Mouse (Mus musculus) mesoderm, embryonic 11.5 days (tissue): ENCODE measurements at regions not wholly inside any gene's neighbourhood (a gene's known extent, or its start where the extent isn't known, plus 50 kb on each side); places are given as distances from the start of the nearest gene placed in this dataset.

Source experiments
- DNase-seq: peaks from one replicate; pipeline ENCODE4 v3.0.0-alpha.2; 2012; ENCODE audit warnings: low read depth, low spot score

DNA sequence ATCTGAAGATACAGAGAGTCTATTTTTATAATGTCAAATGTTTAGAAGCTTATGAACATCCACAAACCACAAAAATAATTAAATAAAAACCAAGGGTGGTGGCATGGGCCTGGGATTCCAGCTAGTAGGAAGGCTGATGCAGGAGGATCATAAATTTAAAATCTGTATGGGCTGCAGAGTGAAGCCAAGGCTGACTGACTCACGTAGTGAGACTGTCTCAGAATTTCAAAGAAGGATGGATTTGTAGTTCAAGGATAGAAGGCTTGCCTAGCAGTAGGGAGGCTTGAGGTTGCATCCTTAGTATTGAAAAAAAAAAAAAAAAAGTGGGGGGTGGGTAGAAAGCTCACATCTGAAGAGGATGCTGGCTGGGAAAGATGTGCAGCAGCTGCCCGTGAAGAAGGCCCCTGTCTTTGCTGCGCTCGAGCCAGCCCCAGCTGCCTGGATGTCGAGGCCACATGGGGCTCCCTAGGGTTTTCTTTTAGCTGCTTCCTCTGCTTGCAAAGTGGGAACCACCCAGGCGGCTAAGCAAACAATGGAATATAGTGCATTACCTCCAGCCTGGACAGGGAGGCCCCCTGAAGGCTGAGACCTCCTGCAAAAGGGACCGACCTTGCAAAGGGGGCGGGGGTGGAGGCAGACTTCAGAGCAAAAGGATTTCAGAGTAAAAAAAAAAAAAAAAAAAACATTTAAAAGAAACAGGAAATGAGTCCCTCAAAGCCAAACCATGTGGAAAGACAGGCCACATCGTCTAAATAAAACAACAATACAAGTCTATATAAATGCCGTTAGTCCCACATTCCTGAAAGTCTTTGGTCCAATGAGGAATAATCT, 101.3 kb downstream of the Tmco5 start:
- peak; percentile 69 for DNase-seq

DNA sequence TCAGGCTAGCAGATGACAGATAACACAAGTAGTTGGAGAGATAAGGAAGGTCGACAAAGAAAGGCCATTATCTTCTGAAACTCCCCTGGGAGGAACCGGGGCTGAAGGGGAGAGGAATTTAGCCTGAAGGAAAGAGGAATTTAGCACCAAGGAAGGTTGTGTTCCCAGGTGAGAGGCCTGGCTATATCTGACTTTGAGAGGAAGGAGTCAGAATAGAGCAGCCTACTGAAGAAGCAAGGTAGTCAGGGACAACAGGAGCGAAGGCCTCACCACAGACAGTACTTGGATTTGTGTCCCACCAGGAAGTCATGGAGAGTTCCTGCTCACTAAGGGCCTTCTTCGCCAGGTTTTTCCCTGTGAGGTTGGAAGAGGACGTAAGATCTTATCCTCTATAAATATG, 102.2 kb downstream of the Tmco5 start:
- DNase-seq, result no peak

DNA sequence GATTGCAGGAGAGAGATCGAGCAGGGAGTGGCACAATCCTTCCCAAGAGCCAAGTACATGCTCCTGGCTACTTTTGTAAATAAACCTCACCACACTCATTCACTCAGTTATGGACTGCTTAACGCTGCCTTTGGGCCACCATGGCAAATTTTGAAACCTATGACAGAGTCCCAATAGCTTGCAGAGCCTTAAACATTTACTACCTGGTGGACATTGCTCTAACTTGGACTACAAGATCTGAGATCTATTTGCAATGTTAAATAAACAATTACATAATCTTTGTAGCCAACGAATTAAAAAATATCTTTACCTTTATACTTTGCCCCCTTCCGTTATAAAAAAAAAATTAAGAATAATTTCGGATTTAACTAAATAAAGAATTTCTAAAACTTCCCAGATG, 104.9 kb downstream of the Tmco5 start:
- no peak for DNase-seq

DNA sequence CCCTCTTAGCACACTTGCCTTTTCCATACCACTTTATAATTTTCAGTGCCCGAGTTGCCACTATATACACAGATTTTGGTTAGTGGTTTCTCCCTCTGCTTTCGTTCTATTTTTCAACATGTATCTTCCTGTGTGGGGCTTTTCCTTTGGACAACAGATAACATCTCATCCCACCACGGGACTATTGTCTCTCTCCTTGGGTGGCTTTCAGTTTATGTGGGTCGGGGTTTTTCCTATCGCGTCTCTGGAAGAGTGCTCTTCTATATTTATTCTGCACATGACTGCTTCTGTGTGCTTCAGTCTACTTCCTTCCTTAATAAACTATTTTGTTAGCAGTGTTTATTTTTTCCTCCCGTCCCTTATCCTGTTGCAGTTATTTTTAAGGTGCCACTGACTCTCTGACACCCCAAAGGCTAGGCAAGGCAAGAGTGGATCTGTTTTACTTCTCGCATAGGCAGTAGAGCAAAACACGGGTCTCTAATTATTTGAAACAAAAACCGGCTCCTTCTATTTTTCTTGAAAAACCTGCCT, 105.4 kb downstream of the Tmco5 start:
- DNase-seq, result no peak

DNA sequence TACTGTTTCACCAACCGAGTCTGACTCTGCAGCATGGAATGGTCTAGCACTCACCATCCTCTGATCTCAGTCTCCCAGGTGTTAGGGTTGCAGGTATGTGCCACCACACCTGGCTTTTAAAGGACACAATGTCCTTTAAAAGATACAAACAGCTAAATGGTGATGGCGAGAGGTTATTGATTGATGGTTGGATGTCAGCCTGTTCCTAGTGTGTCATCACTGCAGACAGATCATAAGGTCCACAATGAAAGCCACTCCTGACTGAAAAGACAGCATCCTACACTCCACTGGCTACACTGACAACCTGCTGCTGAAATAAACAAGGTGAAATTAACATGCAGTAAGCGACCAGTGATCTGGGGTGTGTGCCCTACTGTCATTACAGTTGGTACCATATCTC, 106.1 kb downstream of the Tmco5 start:
- DNase-seq, result no peak

DNA sequence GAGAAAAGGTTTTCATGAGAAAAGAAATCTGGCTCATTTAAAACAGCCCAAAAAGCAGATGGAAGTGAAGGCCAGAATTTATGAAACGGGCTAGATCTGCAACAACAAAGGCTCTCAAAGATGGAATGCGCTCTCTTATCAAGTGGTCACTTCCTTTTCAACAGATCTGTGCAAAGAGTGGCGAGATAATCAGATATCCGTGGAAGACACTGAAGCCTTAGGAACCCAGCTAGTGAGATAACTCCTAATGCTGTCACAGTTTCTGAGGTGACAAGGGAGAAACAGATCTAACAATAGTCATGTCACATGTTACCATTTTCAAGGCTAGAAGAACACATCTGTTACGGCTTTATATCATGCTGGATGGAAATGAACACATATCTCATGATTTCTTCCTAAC, 107.1 kb downstream of the Tmco5 start:
- no peak for DNase-seq

DNA sequence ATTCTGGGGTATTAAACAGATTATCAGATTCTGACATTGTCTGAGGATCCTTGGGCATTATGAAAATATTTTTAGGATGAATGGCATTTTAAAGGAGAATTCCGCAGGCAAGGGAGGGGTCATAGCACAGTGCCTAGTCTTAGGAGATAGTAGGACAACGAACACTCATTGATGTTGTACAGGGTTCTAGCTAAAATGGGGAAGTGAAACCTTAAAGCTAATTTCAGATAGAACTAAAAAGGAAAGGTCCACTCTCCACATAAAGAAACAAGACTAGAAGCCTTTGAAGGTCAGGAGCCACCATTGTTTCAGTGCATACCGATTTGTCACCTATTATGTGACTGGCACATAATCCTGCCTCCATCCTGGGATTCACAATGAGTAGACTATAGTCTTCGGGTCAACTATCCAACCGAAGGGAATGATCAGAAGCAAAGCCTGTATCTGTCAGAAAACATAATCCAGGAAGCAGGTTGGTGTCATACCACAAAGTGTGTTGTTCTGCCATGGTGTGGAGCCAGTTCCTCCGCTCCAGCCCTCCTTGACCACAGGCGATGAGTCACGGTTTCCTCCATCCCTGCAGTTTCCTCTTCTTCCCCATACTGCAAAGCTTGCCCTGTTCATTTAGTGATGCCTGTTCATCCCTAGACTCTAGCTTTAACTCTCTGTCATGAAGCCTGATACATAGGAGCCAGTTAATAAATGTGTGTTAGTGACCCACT, 110.6 kb downstream of the Tmco5 start:
- DNase-seq, result no peak

DNA sequence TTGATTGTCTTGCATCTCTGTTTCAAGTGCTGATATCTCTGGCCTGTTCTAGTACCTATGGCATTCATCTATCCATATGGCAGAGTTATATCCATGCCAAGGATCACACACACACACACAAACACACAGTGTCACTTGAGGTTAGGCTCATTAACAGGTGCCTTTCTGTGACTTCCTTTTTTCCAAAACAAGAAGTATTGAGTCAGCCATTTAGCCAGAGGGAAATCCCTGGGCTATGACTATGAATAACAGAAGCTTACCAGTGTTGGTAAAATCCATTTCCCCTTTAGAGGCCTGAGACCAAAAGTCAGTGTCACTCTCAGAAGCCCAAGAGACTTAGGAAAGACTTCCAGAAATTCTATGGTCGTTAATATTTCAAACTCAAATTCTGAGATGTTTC, 111.6 kb downstream of the Tmco5 start:
- DNase-seq, result no peak

DNA sequence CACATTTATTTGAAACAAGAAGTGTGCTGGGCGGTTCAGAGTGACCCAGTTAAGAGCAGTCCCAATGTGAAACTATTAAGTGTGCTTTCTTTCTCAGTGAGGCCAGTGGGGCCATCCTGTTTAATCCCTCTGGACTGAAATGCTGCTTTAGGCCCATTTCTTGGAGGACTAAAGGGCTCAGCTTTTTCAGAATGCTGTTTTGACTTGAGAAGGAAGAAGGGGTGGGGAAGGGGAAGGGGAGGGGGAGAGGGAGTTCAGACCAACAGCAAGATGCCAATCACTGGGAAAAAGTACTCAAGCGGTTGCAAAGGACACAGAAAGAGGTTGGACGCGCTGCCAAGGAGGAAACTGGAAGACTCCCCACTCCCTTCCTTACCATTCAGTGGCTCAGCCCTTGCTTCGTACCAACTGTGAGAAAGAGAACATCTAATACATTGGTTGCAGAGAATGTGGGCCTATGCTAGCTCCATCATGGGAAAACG, 113.1 kb downstream of the Tmco5 start:
- no peak for DNase-seq

DNA sequence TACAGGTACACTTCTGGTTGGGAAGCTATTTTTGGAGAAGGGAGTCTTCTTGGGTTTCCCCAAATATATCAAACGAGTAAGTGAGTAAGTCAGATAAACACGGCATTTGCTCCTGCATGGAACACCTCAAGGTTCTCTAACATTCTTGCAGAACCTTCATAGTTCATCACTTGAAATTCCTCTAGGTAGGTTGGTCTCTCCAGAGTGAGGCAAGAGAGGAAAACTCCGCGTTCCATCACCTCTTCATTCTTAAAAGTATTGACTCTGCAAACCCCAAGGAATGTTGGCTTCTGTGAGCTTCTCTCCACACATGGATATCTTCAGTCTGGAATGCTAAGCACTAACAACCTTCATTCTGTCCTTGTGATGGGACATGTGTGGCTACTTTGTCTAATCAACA, 115.2 kb downstream of the Tmco5 start:
- no peak for DNase-seq

DNA sequence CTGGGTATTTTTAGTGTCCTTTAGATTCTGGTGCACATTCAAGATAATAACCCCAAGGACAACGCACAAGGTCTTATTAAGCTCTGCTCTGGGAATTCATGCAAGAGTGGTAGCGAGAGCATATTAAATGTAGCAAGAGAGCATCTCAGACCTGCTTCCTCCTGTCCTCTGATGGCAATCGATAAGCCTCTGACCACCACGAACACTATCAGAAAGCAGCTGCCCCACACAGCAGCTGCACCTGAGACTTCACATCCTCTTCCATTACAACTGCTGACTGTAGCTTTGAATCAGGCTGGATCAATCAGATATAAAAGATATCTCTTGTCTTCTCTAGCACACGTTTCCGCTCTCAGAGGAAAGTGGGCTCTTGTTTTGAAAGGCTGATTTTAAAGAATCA, 117.8 kb downstream of the Tmco5 start:
- no peak for DNase-seq

DNA sequence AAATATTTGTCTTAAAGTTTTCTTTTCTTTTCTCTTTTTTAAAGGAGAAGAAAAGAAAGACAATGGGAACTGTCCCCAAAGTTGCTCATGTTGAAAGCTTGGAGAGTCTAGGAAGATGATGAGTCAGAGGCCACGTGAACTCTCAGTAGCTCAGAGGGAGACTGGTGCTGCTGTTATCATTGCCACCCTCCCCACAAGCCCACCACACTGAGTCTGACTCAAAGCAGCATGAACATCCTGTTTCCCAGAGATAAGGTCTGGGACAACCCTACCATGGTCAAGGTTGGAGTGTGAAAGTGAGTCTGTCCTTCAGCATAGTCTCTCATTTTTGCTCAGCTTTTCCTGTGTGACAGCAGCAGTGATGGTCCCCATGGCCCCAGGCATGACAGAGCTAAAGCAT, 120.3 kb downstream of the Tmco5 start:
- DNase-seq, result no peak

DNA sequence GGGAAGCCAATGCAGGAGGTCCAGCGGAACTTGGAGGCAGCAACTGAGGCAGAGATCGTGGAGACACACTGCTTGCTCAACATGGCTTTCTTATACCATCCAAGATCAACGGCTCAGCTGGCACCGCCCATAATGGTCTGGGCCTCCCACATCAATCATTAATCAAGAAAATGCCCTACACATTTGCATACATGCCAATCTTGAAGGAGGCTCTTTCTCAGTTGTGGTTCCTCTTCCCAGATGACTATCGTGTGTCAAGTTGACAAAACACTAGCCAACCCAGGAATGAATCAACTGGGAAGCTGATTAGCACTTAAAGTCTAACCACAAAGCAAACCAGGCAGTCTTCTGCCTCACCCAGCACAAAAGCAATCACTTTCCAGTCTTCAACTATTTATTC, 121.1 kb downstream of the Tmco5 start:
- DNase-seq, result no peak

DNA sequence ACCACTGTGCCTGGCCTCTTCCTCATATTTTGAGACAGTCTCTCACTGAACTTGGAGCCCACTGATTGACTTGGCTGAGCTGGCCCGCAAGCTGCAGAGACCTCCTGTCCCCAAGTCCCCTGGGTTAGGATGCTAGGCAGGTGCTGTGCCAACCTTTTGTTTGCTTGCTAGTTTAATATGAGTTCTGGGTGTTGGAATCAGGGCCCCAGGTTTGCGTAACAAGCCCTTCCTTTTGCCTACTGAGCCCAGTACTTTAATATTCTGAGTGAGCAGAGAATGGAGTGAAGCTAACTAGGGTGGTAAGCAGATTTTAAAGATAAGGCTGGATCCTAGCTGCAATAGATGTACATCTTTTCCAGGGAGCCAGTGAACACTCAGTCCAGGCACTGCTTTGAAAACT, 117.2 kb upstream of the Spred1 start:
- DNase-seq, result no peak

DNA sequence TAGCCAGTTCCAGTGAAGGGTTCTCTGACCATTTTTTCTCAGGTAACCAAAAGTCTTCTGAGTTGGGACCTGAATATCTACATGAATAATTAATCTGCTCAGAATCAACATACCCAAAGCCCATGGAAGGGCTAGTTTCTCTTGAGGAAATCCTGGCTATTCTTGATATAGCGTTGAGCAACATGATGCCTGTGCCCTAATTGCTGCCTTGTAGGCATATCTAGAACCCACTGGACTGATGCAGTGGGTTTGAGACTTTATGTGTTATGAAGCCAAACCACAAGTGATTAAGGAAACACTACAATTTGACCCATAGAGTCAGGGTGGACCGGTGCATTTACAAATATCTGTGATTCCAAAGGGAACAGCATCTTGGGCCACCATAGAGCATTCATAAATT, 114.3 kb upstream of the Spred1 start:
- DNase-seq, result no peak

DNA sequence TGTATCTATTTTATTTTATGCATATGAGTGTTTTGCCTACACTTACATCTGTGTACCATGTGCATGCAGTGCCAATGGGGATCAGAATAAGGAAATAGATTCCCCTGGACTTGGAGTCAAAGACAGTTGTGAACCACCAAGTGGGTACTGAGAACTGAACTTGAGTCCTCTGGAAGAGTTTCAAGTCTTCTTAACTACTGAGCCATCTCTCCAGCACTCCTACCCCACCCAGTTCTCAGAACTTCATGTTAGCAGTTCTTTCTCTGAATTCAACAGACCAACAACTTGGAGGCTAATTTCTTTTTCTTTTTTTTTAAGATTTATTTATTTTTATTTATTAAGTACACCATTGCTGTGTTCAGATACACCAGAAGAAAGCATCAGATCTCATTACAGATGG, 112.3 kb upstream of the Spred1 start:
- no peak for DNase-seq

DNA sequence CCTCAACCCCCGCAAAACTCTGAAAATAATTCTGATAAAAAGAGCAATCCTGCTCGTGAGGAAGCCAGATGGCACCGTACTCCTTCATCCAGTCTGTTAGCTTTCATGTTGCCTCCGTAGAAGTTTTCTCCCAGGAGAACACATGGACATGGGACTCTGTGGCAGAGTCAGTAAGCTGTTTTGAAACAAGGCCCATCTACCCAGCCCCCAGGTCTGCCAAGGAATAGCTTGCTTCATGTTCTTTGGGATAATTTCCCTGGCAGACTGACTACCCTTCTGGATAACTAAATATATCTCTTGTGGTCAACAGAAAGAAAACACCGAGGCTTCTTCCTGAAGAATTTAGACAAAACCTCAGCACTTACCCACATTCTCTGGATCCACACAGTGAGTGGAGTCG, 111.2 kb upstream of the Spred1 start:
- DNase-seq, result no peak

DNA sequence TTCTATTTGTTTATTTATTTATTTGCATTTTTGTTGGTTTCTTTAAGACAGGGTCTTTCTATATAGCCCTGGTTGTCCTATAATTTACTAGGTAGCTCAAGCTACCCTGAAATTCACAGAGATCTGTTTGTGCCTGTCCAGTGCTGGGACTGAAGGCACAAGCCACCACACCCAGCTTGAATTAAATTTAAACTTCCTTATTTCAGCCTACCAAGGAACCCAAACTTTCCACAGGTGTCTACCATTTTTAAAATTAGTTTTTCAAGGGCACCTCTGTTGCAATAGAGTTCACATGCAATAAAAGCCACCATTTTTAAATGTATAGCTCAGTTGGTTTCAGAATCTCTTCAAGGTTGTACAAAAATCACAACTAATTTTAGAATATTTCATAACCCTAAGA, 110.2 kb upstream of the Spred1 start:
- DNase-seq, result no peak

DNA sequence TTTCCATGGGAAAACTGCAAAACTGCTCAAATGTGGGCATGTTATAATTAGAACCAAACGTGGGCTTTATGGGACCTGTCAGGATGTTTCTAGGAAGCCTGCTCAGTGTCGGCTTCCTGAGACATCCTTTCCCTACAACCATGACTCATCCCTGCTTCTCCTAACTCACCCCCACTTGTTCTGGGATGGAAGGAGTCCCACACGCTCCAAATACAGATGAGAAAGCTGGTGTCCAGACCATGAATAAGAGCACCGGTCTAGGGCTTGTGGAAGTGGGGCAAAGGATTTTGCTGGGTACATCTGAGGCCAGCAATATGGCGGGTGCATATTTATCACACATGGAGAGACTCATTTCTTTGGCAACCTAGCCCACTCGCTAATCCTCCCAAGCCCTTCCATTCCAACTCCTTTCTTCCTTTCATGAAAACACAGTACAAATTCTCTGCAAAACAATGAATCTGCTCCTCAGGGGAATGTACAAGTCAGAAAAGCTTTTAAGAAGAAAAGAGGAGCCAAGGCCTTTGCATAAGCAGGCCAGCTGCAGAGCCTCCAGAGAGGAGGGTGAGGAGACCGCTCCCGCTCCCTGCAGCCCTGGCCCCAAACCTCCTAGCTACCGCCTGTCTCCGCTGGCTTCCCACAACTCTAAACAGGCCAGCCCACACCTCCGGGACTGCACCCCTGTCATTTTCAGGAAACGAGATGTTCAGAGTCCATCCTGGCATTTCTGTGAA, 103.1 kb upstream of the Spred1 start:
- DNase-seq, result peak; percentile 10

DNA sequence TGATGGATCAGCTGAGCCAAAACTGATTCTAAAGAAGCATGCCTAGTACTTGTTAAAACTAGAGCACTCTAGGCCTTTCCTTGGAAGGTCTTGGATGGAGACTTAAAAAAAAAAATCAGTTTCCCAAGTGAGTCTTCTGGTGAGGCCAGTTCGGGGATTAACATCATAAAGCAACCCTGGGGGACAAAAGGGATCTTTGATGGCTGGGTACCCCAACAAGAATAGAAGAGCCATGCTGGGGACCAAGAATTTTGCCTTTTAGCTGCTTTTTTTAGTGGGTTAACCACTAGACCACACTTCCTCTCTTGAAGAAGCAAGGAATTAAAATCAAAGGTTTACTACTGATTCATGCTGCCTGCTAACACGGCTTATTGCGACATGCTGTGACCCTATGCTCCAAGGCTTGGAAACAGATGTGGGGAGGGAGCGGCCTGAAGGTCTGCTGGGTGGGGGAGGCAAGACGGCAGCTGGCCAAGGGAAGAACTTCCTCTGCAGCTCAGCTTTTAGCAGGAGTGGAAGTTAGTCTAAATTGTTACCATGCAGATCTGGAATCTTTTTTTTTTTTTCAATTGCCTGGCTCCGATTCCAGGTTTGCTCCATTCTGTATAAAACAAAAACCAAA, 102.1 kb upstream of the Spred1 start:
- peak; percentile 52 for DNase-seq

DNA sequence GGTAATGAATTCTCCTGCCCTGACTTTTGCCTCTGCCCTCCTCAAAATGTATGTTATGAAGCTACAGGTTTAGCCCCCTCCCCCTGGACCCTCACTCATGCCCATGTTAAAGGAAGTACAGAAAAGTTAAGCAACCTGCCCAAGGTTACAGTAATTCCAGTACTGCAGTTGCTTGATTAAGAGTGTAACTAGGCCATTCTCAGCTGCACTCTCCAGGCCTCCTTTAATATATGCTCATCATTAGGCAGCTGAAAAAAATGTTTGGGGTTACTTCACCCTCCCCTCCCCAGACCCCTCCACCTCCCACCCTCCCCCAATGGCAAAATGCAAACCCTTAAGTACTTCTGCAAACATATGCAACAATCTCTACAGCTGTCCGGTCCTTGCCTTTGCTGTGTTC, 101.6 kb upstream of the Spred1 start:
- no peak for DNase-seq

DNA sequence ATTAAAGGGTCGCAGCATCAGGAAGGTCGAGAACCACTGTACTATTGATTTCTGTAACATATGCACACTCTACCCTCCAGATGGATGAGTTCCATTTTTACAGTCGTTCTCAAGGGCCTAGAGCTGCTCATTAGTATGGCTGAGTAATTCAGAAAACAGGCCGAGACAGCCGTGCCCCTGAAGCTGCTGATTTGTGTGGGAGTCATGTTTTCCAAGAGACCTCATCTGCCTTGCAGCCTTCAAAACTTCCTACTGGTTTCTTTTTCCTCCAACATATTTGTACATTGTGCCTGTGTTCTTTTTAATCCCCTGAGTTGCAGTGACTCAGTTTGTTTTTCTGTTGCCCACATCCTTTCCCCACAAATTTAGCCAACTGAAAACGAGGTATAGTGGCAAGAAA, 99.4 kb upstream of the Spred1 start:
- no peak for DNase-seq
